Mouse (Mus musculus) Patski (cell line): ENCODE data around the gene 2310034C09Rik. TPM values are rescaled to one million over a fixed set of nuclear protein-coding genes. Genes with fewer than 3 reads are reported as not detected.

Source experiments
- ATAC-seq: fragments of 100-300 bp; one replicate; pipeline ENCODE4 v1.8.0; 2021
- CTCF ChIA-PET: fragments of 350-600 bp; sonication (Branson Sonifier 250); formaldehyde crosslinking; loops from one replicate; lab custom pipeline; 2022; ENCODE audit warnings: inconsistent platforms; lab: Charles Lee
- POLR2A ChIA-PET: fragments of 350-600 bp; sonication (Branson Sonifier 250); formaldehyde crosslinking; loops from one replicate; lab custom pipeline; 2022; ENCODE audit warnings: antibody characterized with exemption, inconsistent platforms; lab: Charles Lee
- DNase-seq: peaks from one replicate; pipeline ENCODE4 v3.0.0-alpha.2; 2011; ENCODE audit warnings: low read depth, low spot score
- H3K27me3 ChIP-seq: fragments of 371-371 bp; one replicate; pipeline ENCODE4 v1.5.1; 2021
- CTCF ChIP-seq: fragments of 100-300 bp; IDR thresholded peaks from one replicate; pipeline ENCODE4 v1.5.1; 2021
- in situ Hi-C: fragments of 300-500 bp; cut with MboI; formaldehyde crosslinking; loops from 3 replicates; pipeline ENCODE4 v1.11.1; 2018; ENCODE audit warnings: low pct_unique_long_range_greater_than_20kb, mixed read lengths
- polyA plus RNA-seq: library from polyadenylated mRNA; unstranded; gene quantifications from one replicate; pipeline ENCODE4 v1.2.3, GENCODE M21; 2021

Gene 2310034C09Rik
- polyA plus RNA-seq, 1 experiment from 2014 or later = not detected

DNA sequence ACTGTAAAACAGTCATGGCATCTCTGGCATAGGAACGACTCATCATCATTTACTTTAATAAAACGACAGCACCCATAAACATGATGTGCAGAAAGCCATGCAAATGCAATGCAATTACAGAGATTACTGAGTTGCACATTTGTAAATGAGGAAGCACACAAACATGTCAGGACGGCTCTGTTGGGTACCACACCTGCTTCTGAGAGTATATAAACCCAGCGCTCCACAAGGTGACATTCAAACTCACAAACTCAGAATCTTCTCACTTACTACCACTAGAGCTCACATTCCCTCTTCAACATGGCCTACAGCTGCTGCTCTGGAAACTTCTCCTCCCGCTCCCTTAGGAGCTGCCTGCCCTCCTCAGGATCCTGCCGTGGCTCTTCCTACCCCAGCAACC lies 18.9 kb downstream of the 2310034C09Rik start, which contains the start of gene Gm5965:
Gene Gm5965 (plus strand): TSS at position 301 of the 400 bp plus-strand sequence.
- ChIA-PET CTCF (no interaction called here), POLR2A (no interaction called here)
- in situ Hi-C loops = no loop called here
- DNase-seq = no peak
- no peak for ATAC-seq
- H3K27me3 ChIP-seq = no peaks in the 10 kb centered on the region
- TF ChIP-seq CTCF = no peak

- CTCF ChIA-PET = no interaction called here
- H3K27me3 ChIP-seq = peaks cover 4% of the 10 kb centered on the region
- ATAC-seq = no peak
- POLR2A ChIA-PET = no interaction called here
- in situ Hi-C loops = no loop called here
- no peak for DNase-seq
- no peak for TF ChIP-seq CTCF
Measured at GRCm38 (mm10) chr16:88786786-88787185, 28.1 kb downstream of the 2310034C09Rik start.

Other genes starting within 250 kb of the 2310034C09Rik start
- gene Cldn8, start 195.7 kb upstream of the 2310034C09Rik start, polyA plus RNA-seq = 0.08 TPM
- not detected for gene Krtap24-1, start 146.6 kb upstream of the 2310034C09Rik start, polyA plus RNA-seq
- gene 2310079G19Rik, start 131.2 kb upstream of the 2310034C09Rik start, polyA plus RNA-seq = not detected
- not detected for gene Krtap26-1, start 111.1 kb upstream of the 2310034C09Rik start, polyA plus RNA-seq
- gene Krtap27-1, start 87.2 kb upstream of the 2310034C09Rik start, polyA plus RNA-seq = not detected
- gene 2310061N02Rik, start 50.9 kb upstream of the 2310034C09Rik start, polyA plus RNA-seq = not detected
- not detected for gene Krtap13-1, start 30.0 kb upstream of the 2310034C09Rik start, polyA plus RNA-seq
- not detected for gene Krtap13, start 7.2 kb upstream of the 2310034C09Rik start, polyA plus RNA-seq
- not detected for gene 2310057N15Rik, start 15.4 kb downstream of the 2310034C09Rik start, polyA plus RNA-seq
- not detected for gene Gm5965, start 19.0 kb downstream of the 2310034C09Rik start, polyA plus RNA-seq
- not detected for gene Gm20741, start 53.4 kb downstream of the 2310034C09Rik start, polyA plus RNA-seq
- gene Krtap15, start 61.4 kb downstream of the 2310034C09Rik start, polyA plus RNA-seq = not detected
- not detected for gene Krtap14, start 67.3 kb downstream of the 2310034C09Rik start, polyA plus RNA-seq
- not detected for gene Krtap19-1, start 110.6 kb downstream of the 2310034C09Rik start, polyA plus RNA-seq
- gene Krtap19-2, start 115.4 kb downstream of the 2310034C09Rik start, polyA plus RNA-seq = not detected
- not detected for gene Krtap19-3, start 119.2 kb downstream of the 2310034C09Rik start, polyA plus RNA-seq
- not detected for gene Krtap19-4, start 126.2 kb downstream of the 2310034C09Rik start, polyA plus RNA-seq
- not detected for gene Krtap19-5, start 137.6 kb downstream of the 2310034C09Rik start, polyA plus RNA-seq
- not detected for gene Krtap19-9b, start 173.4 kb downstream of the 2310034C09Rik start, polyA plus RNA-seq
- not detected for gene Krtap16-3, start 204.0 kb downstream of the 2310034C09Rik start, polyA plus RNA-seq